Mouse (Mus musculus) ES-E14 (cell line): Measurements from ENCODE around the gene Bag3.

Source experiments
- HCFC1 ChIP-seq: IDR thresholded peaks from 2 replicates; pipeline ENCODE4 v1.6.1; 2012; ENCODE audit warnings: low read length, inconsistent platforms, borderline replicate concordance; ENCODE audit not compliant: insufficient read depth
- ZC3H11A ChIP-seq: IDR thresholded peaks from 2 replicates; pipeline ENCODE4 v1.6.1; 2012; ENCODE audit warnings: low read depth, mild to moderate bottlenecking, inconsistent platforms, low read length, borderline replicate concordance

GRCm38 (mm10) chr7:128551087-128551457 lies 27.7 kb downstream of the Bag3 start:
- TF ChIP-seq HCFC1, result no peak
- no peak for TF ChIP-seq ZC3H11A
